Mouse (Mus musculus): Measurements from ENCODE around the gene Cd163.

Gene Cd163

GRCm38 (mm10) chr6:124360549-124360948 lies 56.1 kb downstream of the Cd163 start:
- in situ Hi-C loops (cut with MboI, MseI), result loop anchor here in 1 of 2 experiments (25.0 kb wide), 1 partner anchor 1448 kb away; the partner anchor contains the start of gene Clec4a1

GRCm38 (mm10) chr6:124364328-124364727 lies 59.9 kb downstream of the Cd163 start:
- in situ Hi-C loops (cut with MboI, MseI), result loop anchor here in 1 of 2 experiments (25.0 kb wide), 1 partner anchor 1452 kb away; the partner anchor contains the start of gene Clec4a1

GRCm38 (mm10) chr6:124373584-124374206 lies 69.2 kb downstream of the Cd163 start:
- in situ Hi-C loops (cut with MboI, MseI), result loop anchor here in 1 of 2 experiments (25.0 kb wide), 1 partner anchor 1461 kb away; the partner anchor contains the start of gene Clec4a1

- in situ Hi-C loops (cut with MboI, MseI), result loop anchor here (5.0 to 25.0 kb wide), 5 partner anchors 112 to 1487 kb away; partner anchors contain the start of gene Clec4a1 (in 1 of the 2)
Measured at GRCm38 (mm10) chr6:124374683-124375082, 70.2 kb downstream of the Cd163 start.

- in situ Hi-C loops (cut with MboI, MseI), result loop anchor here (5.0 to 25.0 kb wide), 4 partner anchors 113 to 1488 kb away; no protein-coding TSS in a partner anchor
Measured at GRCm38 (mm10) chr6:124375435-124375884, 71.0 kb downstream of the Cd163 start.

- in situ Hi-C loops (cut with MboI, MseI), result loop anchor here (5.0 to 25.0 kb wide), 4 partner anchors 114 to 1489 kb away; no protein-coding TSS in a partner anchor
Measured at GRCm38 (mm10) chr6:124376311-124376710, 71.9 kb downstream of the Cd163 start.

- in situ Hi-C loops (cut with MboI, MseI), result loop anchor here (5.0 to 25.0 kb wide), 4 partner anchors 115 to 1490 kb away; no protein-coding TSS in a partner anchor
Measured at GRCm38 (mm10) chr6:124377494-124378255, 73.2 kb downstream of the Cd163 start.

GRCm38 (mm10) chr6:124379331-124379730 lies 74.9 kb downstream of the Cd163 start:
- in situ Hi-C loops (cut with MboI, MseI), result loop anchor here (5.0 to 25.0 kb wide), 4 partner anchors 117 to 1492 kb away; no protein-coding TSS in a partner anchor

Data from T-helper 17 cell (primary cell).